Mouse (Mus musculus) kidney, embryonic 16.5 days (tissue): ENCODE measurements around the gene Ppp5c. TPM values are rescaled to one million over a fixed set of nuclear protein-coding genes. Genes with fewer than 3 reads are reported as not detected.
"Not testable (repeated sequence)": the region's sequence is repeated elsewhere in the genome, so short reads cannot be mapped to it uniquely, and the experiment has no call there.

ENCODE experiments used
- ATAC-seq: fragments of 200-750 bp; cut with Nextera tagmentation; 2 replicates; pipeline ENCODE4 v1.8.0; 2017; ENCODE audit warnings: moderate TSS enrichment; ENCODE audit not compliant: low FRiP score, low TSS enrichment
- H3K27ac ChIP-seq: fragments of 300-500 bp; sonication (generic); 2 replicates; pipeline ENCODE4 v1.5.1; 2014; ENCODE audit warnings: low read length
- H3K27me3 ChIP-seq: fragments of 300-500 bp; sonication (generic); 2 replicates; pipeline ENCODE4 v1.6.1; 2014; ENCODE audit warnings: low read length, control low read depth, mixed read lengths; ENCODE audit not compliant: insufficient read depth
- H3K36me3 ChIP-seq: fragments of 300-500 bp; sonication (generic); 2 replicates; pipeline ENCODE4 v1.6.1; 2014; ENCODE audit warnings: low read length, control low read depth, mixed read lengths; ENCODE audit not compliant: insufficient read depth
- H3K4me1 ChIP-seq: fragments of 300-500 bp; sonication (generic); 2 replicates; pipeline ENCODE4 v1.6.1; 2014; ENCODE audit warnings: low read length, control low read depth, mixed read lengths; ENCODE audit not compliant: insufficient read depth
- H3K4me2 ChIP-seq: fragments of 300-500 bp; sonication (generic); replicated peaks from 2 replicates; pipeline ENCODE4 v1.6.1; 2014; ENCODE audit warnings: low read depth, low read length
- H3K4me3 ChIP-seq: fragments of 300-500 bp; sonication (generic); 2 replicates; pipeline ENCODE4 v1.5.1; 2014; ENCODE audit warnings: mild to moderate bottlenecking, low read length
- H3K9ac ChIP-seq: fragments of 300-500 bp; sonication (generic); replicated peaks from 2 replicates; pipeline ENCODE4 v1.6.1; 2014; ENCODE audit warnings: low read length
- H3K9me3 ChIP-seq: fragments of 300-500 bp; sonication (generic); 2 replicates; pipeline ENCODE4 v1.6.1; 2016; ENCODE audit warnings: low read length, control low read depth
- WGBS: fragments of 180-500 bp; shearing (Covaris S2); extraction: QIAGEN DNeasy Blood & Tissue Kit; methylation state at CpG from one replicate; pipeline ENCODE4 v1.1.7; 2014; 5-methylcytosine and 5-hydroxymethylcytosine counted together
- polyA plus RNA-seq: library from polyadenylated mRNA; unstranded; fragments of >200 nt; fragmentation: Nextera tagmentation; extraction: Ambion mirVana; gene quantifications from 2 replicates; pipeline ENCODE4 v1.2.1, GENCODE M21; 2015

Ppp5c gene
- polyA plus RNA-seq = 122 and 125 TPM in 2 replicates

DNA sequence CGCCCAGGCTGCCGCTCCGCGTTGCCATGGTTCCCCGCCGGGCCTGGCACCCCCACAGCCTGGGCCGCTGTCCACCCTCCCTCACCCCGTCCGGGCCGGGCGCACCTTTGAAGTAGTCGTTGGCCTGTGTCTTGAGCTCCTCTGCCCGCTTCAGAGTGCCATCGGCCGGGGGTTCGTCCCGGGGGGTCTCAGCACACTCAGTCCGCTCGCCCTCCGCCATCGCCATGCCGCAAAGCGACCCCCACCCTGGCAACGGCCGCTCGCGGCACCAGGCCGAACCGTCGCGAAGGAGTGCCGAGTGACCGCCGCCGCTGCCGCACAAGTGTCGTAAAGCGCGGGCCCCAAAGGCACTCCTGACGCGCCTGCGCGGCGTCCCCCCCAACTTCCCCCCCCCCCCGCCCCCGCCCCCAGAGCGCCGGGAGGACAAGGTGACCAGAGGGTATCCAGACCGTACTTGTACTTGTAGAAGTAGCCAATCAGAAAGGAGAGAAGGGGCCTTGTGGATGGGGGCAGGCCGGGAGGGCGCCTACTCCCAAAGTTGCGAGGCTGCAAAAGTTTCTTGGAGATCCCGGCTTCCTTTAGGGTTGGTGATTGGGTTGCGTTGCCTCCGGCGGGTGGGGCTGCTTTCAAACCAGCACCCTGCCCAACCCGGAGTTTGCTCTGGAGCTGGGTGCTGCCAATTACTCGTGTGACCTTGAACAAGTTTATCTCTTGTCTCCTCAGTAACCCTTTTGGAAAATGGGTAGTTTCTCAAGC, at the start of gene Ppp5c:
Gene Ppp5c, minus strand, starts transcription at position 337 of the 756 bp plus-strand sequence.
- peak within 1 kb of the TSS; percentile 55 for H3K4me2 ChIP-seq
- WGBS = under 1% methylated on average over 55 of the region's 58 CpGs
- peaks cover 3% of the 10 kb centered on the region; the same call in 1 of the 2 replicates for H3K36me3 ChIP-seq
- peaks cover 37% of the 10 kb centered on the region for H3K4me1 ChIP-seq
- H3K9me3 ChIP-seq = no peaks in the 10 kb centered on the region
- peak; percentile 88 for ATAC-seq
- peak within 1 kb of the TSS; percentile 83 for H3K9ac ChIP-seq
- peak within 1 kb of the TSS; percentile 90 for H3K27ac ChIP-seq
- peak within 1 kb of the TSS; percentile 90 for H3K4me3 ChIP-seq
- H3K27me3 ChIP-seq = no peaks in the 10 kb centered on the region

DNA sequence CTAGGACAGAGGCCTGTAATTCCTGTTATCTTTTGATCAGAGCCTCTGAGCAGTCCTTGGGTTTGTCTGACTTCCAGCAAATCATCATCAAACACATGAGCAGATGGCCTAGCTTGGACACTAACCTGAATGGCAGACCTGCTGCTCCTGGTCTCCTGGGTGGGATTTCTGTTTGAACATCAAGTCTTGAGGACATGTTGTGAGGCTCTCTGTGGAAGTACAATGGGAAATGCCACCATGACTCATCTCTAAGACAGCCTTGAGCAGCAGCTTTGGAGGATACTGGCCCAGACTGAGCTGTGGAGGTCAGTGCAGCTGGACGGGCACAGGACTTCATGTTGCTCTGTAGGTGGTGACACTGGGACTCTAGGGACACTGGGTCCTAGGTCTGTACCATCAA, 48.8 kb upstream of the Ppp5c start:
- Histone ChIP-seq H3K27me3 (no peaks in the 10 kb centered on the region), H3K9me3 (no peaks in the 10 kb centered on the region), H3K4me1 (no peaks in the 10 kb centered on the region), H3K9ac (no peak overlapping the region), H3K36me3 (no peaks in the 10 kb centered on the region), H3K27ac (no peak overlapping the region), H3K4me3 (no peak overlapping the region), H3K4me2 (no peak overlapping the region)
- no peak for ATAC-seq
- 93% methylated on average over 1 of the region's 1 CpGs for WGBS

DNA sequence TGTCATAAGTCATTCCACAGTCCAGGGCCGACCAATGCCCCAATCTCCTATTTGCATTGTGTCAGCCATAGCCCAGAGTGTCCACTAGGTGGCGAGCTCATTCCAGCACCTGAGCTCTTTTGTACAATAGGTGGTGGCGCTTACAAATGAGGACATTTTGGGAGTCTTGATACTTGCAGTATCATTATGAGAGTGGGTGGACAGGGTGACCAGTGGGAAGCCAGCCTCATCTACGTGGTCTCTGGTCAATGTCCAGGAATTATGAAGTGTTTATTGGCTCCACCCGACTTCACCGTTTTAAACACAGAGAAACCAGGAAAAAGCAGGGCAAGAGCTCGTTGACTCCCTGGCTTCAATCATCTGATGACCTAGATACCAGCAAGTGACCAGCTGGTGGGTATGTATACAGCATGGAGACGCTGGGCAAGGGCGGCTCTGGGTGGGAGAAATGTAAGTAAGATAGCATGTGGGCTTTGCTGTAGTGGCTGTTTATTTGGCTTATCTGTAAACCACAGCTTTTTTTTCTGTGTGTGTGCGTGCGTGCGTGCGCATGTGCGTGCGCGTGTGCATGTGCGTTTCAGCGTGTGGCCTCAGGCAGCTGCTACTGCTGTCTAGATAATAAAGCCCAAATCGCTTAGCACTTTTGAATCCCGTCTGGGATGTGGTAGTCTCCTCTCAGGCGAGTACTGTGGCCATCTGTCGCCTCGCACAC, 46.3 kb upstream of the Ppp5c start, which contains the start of gene Psg16:
Gene Psg16, plus strand, starts transcription at position 137 of the 712 bp plus-strand sequence.
- H3K4me1 ChIP-seq = no peaks in the 10 kb centered on the region
- no peak within 1 kb of the TSS for H3K27ac ChIP-seq
- H3K27me3 ChIP-seq = no peaks in the 10 kb centered on the region
- H3K36me3 ChIP-seq = no peaks in the 10 kb centered on the region
- no peaks in the 10 kb centered on the region for H3K9me3 ChIP-seq
- ATAC-seq = 0 out of 2 replicates have a peak, but pooled peaks have one; percentile 42
- no peak within 1 kb of the TSS for H3K9ac ChIP-seq
- no peak within 1 kb of the TSS for H3K4me3 ChIP-seq
- H3K4me2 ChIP-seq = no peak within 1 kb of the TSS
- WGBS = 67% methylated on average over 23 of the region's 23 CpGs

DNA sequence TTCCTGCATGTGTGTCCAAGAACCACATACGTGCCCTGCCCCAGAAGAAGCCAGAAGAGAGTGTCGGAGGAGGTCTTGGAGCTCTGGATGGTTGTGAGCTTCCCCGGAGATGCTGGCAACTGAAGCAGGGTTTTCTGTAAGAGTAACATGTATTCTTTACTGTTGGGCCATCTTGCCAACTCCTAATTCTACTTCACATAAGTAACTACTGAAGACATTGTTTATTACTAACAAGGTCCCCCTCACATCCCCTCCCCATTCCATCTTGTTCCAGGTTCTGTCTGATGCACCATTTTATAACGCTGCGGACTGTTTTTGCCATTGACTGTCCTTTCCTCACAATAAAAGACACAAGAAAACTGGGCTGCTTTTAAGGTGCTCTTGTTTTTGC, 45.8 kb upstream of the Ppp5c start:
- no peak overlapping the region for H3K4me3 ChIP-seq

DNA sequence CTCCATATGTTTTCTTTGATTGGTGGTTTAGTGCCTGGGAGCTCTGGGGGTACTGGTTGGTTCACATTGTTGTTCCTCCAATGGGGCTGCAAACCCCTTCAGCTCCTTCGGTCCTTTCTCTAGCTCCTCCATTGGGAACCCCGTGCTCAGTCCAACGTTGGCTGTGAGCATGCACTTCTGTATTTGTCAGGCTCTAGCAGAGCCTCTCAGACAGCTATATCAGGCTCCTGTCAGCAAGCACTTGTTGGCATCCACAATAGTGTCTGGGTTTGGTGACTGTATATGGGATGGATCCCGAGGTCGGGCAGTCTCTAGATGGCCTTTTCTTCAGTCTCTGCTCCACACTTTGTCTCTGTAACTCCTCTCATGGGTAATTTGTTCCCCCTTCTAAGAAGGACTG, 39.9 kb upstream of the Ppp5c start:
- H3K9ac ChIP-seq, H3K4me1 ChIP-seq, H3K4me2 ChIP-seq, H3K9me3 ChIP-seq, H3K27me3 ChIP-seq, H3K27ac ChIP-seq, ATAC-seq, H3K36me3 ChIP-seq, H3K4me3 ChIP-seq: not testable (repeated sequence)
- 68% methylated on average over 5 of the region's 5 CpGs for WGBS

More for the DNA sequence above, 45.8 kb upstream of the Ppp5c start:
- H3K27ac ChIP-seq = no peak overlapping the region
- no peak for ATAC-seq
- H3K36me3 ChIP-seq = no peaks in the 10 kb centered on the region
- no peaks in the 10 kb centered on the region for H3K9me3 ChIP-seq
- H3K4me1 ChIP-seq = no peaks in the 10 kb centered on the region
- WGBS = 58% methylated on average over 5 of the region's 5 CpGs
- H3K27me3 ChIP-seq = no peaks in the 10 kb centered on the region
- no peak overlapping the region for H3K4me2 ChIP-seq
- H3K9ac ChIP-seq = no peak overlapping the region

DNA sequence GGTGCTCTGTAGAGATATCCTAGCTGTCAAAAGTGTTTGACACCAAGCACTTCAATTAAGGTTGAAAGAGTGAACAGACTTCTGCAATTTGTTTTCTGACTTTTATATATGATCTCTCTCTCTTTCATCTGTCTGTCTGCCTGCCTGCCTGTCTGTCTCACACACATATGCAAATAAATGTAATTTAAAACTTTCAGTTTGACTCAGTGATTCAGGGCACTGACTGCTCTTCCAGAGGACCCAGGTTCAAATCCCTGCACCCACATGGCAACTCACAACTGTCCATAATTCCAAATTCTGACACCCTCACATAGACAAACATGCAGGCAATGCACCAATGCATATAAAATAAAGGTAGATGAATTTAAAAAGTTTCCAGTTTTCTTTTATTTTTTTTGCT, 39.3 kb upstream of the Ppp5c start:
- Histone ChIP-seq H3K36me3 (no peaks in the 10 kb centered on the region), H3K27ac (no peak overlapping the region), H3K4me3 (no peak overlapping the region), H3K4me2 (no peak overlapping the region), H3K4me1 (peaks cover 7% of the 10 kb centered on the region), H3K9me3 (no peaks in the 10 kb centered on the region), H3K27me3 (no peaks in the 10 kb centered on the region), H3K9ac (no peak overlapping the region)
- no peak for ATAC-seq

GRCm38 (mm10) chr7:17066412-17066811, 38.7 kb upstream of the Ppp5c start:
- Histone ChIP-seq H3K36me3 (no peaks in the 10 kb centered on the region), H3K27me3 (no peaks in the 10 kb centered on the region), H3K9me3 (no peaks in the 10 kb centered on the region), H3K27ac (no peak overlapping the region), H3K4me2 (no peak overlapping the region), H3K4me1 (peaks cover 7% of the 10 kb centered on the region), H3K9ac (no peak overlapping the region), H3K4me3 (no peak overlapping the region)
- no peak for ATAC-seq
- WGBS = 12% methylated on average over 2 of the region's 2 CpGs

DNA sequence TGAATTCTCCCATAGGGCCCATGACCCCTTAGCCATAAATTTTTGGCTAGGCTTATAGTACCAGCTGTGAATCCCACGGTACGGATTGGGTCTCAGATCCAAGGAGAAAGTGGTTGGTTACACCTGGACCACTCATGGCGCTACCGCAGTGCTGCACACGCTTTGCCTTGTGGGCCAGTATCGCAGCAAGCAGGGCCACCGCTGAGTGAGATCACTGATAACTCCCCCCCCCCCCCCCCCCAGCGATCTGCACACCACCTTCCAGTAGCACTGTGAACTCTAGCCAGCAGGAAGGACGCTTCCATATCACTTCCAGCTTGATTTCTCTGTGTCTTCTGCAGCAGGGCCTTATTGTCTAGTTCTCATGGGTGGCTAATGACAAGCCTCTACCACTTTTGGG, 37.9 kb upstream of the Ppp5c start:
- no peak overlapping the region for H3K4me2 ChIP-seq
- no peak overlapping the region for H3K9ac ChIP-seq
- no peak overlapping the region for H3K4me3 ChIP-seq
- no peaks in the 10 kb centered on the region for H3K27me3 ChIP-seq
- no peak overlapping the region for H3K27ac ChIP-seq
- WGBS = 73% methylated on average over 8 of the region's 9 CpGs
- H3K9me3 ChIP-seq = no peaks in the 10 kb centered on the region
- H3K36me3 ChIP-seq = no peaks in the 10 kb centered on the region
- peaks cover 14% of the 10 kb centered on the region for H3K4me1 ChIP-seq
- ATAC-seq = no peak

DNA sequence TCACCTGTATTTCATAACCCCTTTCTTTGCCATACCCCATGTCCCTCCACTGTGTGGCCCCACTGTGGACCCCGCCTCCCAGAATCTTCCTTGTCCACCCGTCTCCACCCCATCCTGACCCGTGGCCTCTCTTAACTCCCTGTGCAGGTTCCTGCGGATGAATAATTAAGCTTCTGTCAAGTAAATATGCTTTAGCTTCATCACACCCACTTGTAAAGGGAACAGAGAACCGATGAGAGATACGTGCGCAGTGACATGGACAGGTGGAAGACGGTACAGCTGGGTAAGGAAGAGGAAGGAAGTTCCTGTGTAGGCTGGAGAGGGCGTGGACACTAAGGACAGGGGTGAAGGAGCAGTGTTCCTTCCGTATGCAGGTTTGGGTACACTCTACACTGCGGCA, 35.1 kb upstream of the Ppp5c start:
- Histone ChIP-seq H3K27me3 (no peaks in the 10 kb centered on the region), H3K36me3 (no peaks in the 10 kb centered on the region), H3K4me3 (peak overlapping the region; percentile 56), H3K27ac (peak overlapping the region; percentile 84), H3K9ac (peak overlapping the region; percentile 68), H3K4me1 (peaks cover 42% of the 10 kb centered on the region), H3K4me2 (peak overlapping the region; percentile 86), H3K9me3 (no peaks in the 10 kb centered on the region)
- WGBS = 15% methylated on average over 11 of the region's 11 CpGs
- ATAC-seq = peak; percentile 24

DNA sequence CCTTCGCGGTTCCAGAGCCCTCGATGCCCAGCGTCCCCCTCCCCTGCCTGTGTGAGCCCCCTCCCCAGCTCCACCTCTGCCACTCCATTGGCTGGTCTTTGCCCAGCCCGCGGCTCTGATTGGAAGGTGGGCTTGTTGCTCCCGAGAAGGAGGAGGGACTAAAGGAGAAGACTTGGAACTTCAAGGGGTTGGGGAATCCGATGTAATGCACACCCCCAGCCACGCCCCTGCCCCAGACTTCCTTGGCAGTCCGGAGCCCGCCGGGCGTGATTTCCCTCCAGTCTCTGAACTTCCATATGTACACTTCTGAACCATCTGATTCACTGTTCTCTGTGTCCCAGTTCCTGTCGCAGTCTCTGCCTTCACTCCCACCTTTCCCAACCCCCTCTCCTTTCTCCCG, 34.7 kb upstream of the Ppp5c start, which contains the start of gene Hif3a:
Gene Hif3a, minus strand, starts transcription at position 39 of the 400 bp plus-strand sequence.
- peak; percentile 80 for ATAC-seq
- Histone ChIP-seq H3K4me3 (peak within 1 kb of the TSS; percentile 56), H3K27ac (peak within 1 kb of the TSS; percentile 99), H3K9ac (peak within 1 kb of the TSS; percentile 75), H3K4me1 (peaks cover 46% of the 10 kb centered on the region), H3K27me3 (no peaks in the 10 kb centered on the region), H3K9me3 (no peaks in the 10 kb centered on the region), H3K36me3 (no peaks in the 10 kb centered on the region), H3K4me2 (peak within 1 kb of the TSS; percentile 86)
- WGBS = 0% methylated on average over 15 of the region's 15 CpGs
